Mouse (Mus musculus) mouse embryonic stem cell (cell line): Measurements from ENCODE around the gene Eps8.

ENCODE experiments used
- in situ Hi-C, 2 experiments: fragments of 300-500 bp; cut with MboI; formaldehyde crosslinking; loops; 1 replicate in 1 of 2; 3 replicates in 1 of 2; pipeline ENCODE4 v1.14.3; 2019 to 2020; ENCODE audit warnings: low sequenced_read_pairs in 2 of 2, low pct_unique_long_range_greater_than_20kb in 1 of 2, mixed read lengths in 1 of 2; ENCODE audit not compliant: unreplicated experiment in 1 of 2

The Eps8 gene

GRCm38 (mm10) chr6:137583056-137583455, 71.6 kb downstream of the Eps8 start:
- in situ Hi-C loops = no loop called here

DNA sequence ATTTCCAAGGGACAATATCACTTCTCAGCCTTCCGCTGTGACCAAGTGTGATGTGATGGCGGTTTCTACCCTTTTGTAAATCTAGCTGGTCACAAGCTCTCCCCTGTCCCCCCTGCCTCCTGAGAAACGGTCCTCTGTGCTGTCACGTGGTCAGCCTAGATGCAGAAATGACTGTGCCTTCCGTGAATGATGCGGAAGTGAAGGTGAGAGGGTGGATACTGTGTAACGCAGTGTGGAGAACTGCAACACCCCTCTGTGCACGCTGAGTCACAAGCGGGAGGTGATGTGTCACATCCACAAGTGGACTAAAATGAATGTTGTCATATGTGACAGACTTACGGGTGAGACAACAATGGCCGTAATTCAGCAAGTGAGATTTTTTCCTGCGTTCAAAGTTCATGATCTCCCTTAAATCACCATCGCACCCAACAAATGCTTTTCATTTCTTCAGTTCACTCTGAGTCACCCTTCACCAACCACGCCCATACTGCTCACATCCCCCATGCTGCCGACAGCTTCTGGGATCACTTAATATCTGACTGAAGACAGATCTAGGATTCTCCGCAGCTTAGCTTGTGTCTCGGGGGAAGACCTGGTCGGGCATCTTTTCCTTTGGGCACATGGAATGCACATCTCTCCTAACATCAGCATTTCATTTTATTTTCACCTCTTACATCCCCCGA, 72.3 kb downstream of the Eps8 start:
- in situ Hi-C loops = no loop called here

- in situ Hi-C loops = no loop called here
These were observed 73.2 kb downstream of the Eps8 start for GRCm38 (mm10) chr6:137581331-137582010.

DNA sequence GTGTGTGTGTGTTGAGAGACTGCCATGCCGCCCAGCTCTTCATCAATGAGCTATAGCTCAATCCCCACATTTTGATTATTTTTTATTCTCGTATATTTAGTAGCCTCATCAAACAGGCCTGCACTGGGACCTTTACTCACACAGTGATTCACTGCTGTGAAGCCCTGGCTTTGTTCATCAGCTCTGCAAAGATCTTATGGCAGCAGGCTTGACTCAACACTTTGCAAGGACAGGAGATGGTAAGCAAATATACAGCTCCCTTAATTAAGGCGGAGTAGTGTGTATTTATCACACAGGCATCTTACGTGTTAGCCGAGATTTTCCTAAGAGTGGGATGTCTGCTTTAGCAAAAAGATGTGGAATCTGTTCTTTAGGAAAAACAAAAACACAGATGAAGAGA, 74.2 kb downstream of the Eps8 start:
- in situ Hi-C loops = no loop called here

DNA sequence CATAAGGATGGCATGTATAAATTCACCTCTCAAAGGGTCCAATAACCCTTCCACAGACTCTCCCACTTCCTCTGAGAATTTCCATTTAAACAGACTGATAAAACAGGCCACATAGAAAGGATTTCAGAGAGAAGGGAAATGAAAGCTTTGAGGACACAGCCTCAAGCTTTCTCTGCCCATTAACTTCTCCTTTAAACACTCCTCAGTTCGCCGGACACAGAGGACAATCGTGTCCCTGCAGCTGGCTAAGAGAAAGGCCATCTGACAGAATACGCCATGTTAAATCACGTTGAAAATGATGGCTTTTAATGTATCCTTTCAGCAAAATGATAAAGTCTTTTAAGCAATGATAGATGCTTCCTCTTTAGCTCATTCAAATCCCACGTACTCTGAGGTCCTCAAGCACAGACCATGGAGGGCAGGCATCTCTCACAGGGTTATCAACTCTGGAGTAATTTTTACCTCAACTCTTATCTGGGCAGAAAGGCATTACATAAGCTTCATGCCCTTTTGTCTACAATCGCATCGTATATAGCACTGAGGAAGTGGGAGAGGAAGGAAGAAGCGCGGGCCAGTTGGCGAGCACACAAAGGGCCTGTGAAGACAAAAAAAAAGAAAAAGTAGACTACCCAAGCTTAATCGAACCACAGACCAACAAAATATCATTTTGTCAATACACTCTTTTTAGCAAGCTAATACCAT, 77.9 kb downstream of the Eps8 start:
- in situ Hi-C loops = no loop called here

GRCm38 (mm10) chr6:137576091-137576490, 78.6 kb downstream of the Eps8 start:
- in situ Hi-C loops = no loop called here

DNA sequence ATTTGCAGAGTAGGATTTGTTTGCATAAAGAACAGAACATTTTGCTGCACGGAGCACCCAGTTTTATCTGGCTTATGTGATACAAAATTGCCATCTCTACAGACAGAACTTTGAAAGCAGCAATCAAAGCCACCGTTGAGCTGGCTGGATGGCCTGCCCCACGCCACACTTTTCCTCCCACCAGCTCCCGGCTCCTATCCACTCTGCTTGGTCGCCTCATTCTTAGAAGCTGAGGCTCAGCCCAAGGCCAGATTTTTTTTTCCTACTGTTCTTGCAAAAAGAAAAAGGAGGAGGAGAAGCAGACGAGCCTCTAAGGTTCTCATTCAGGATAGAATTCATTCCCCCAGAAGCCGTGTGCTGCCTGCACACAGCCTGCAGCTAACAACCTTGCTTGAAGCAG, 80.8 kb downstream of the Eps8 start:
- in situ Hi-C loops = no loop called here

DNA sequence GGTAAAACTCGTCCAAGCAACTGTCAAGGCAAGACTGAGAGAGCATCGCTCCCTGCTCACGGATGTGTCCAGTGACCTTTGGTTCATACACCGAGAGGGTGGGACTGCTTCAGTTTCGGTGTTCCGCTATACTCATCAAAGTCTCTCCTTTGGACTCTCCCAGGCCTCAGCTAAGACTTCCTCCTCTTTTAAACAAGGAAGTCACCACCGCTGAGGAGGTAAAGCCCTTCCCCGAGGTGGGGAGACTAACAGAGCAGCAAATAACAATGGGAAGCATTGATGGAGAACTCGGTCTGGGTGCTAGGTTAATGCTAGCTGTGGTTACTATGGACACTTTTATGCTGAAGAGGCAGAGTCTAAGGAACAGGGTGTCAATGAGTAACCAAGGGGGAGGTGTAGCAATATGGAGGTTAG, 84.0 kb downstream of the Eps8 start:
- in situ Hi-C loops = no loop called here

GRCm38 (mm10) chr6:137570019-137570418, 84.7 kb downstream of the Eps8 start:
- in situ Hi-C loops = no loop called here

DNA sequence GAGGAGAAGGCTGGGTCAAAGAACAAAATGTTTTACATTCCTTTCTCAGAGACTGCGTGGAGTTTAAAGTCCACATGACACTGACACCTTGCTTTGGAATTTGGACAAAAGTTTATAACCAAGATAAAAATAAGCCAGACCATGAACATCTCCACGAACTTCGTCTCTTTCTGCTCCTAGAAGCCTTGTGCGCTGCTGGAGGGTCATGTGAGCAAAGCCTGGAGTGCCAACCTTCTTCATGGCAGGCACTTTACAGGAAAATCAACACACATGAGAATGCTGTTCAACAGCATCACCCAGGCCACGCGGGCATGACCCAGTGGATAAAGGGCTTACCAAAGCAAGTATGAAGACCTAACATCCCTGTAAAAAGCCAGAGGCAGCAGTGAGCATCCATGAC, 85.6 kb downstream of the Eps8 start:
- in situ Hi-C loops = no loop called here

DNA sequence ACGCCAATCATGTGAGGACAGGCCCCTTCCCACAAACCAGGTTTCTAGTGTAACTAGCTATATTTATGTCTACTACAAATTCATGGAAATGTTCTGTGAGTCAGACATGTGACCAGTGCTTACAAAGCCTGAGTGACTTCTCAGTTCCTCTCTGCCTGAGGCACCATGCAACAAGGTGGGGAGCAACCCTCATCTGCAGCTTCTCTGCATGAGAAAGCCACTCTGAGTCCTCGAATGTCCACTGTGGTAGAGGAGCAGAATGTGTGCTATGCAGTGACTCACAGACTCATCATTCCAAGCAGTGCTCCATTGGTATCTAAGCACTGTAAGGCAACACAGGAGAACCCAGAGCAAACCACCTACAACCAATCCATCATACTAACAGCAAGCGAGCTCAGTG, 88.8 kb downstream of the Eps8 start:
- in situ Hi-C loops = no loop called here

DNA sequence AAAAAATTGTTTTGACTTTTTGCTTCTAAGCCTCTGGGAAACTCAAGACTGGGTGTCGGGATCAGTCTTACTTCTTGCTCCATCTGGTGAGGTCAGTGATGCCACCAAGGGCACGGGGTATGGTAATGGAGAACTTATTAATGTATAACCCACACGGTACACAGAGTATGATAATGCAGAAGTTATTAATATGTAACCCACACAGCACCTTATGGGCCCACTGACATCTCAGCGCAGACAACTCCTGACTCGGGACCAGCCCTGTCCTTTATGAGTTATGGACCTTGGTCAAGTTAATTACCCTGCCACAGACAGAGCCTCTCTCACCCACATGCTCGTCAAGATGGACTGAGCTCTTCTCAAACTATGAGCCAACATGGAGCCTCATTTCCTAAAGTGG, 89.2 kb downstream of the Eps8 start:
- in situ Hi-C loops = no loop called here

DNA sequence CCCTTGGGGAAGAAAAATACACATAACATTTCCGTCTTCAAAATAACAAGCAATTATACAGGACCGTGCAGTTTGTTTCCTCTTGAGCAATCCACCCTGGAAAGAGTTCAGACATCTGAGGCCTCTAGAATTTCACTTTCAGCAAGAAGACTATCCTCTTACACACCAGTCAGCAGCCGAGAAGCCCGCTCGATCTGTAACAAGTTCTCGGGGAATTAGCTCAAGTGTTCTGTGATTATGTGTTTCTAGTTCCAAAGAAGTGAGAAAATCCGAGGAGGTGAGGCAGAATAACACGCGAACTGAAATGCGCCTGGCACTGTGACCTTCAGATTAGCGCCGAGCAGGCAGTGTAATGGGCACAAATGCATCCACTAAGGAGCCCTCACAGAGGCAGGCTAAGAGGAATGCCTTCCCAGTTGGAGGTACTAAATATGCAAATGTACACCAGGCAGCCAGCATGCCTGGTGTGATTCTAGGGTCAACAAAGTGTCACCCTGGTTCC, 94.3 kb downstream of the Eps8 start:
- in situ Hi-C loops = no loop called here

- in situ Hi-C loops = no loop called here
These were observed 95.8 kb downstream of the Eps8 start for GRCm38 (mm10) chr6:137558840-137559239.

GRCm38 (mm10) chr6:137557671-137558070, 97.0 kb downstream of the Eps8 start:
- in situ Hi-C loops = no loop called here

DNA sequence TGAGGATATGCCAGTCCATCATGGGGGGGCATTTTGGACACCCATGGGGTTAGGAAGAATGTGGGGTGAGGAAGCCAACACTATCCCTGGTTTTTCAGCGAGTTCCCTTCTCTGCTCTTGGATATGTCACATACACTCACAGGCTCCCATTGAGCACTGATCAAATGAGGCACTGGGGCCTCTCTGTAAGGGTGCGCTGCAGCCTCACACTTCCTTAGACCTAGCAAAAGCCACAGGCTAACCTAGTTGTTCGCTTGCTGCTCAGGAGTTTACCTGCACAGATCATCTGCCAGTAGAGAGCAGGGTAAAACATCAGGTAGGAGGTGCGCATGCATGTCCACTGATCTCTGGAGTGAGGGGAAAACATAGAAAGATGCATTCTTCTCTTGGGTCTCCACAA, 97.5 kb downstream of the Eps8 start:
- in situ Hi-C loops = no loop called here

GRCm38 (mm10) chr6:137556636-137557035, 98.0 kb downstream of the Eps8 start:
- in situ Hi-C loops = no loop called here

DNA sequence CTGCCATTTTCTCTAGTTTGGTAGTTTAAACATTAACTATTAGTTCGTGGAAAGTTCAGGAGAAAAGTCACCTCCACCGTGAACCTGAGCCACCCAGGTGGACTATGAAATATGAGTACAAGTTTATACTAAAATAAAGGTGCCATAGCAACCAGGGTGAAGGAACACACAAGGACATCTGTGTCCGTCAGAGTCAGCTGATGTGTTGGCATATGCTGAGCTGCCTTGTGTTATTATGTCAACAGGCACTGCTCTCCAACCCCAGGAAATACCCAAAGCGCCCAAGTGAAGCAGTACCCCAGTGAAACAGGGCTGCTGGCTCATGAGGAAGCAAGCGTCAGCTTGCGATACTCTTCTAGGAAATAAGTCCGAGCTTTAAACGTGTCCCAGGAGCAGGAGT, 104.5 kb downstream of the Eps8 start:
- in situ Hi-C loops = no loop called here

DNA sequence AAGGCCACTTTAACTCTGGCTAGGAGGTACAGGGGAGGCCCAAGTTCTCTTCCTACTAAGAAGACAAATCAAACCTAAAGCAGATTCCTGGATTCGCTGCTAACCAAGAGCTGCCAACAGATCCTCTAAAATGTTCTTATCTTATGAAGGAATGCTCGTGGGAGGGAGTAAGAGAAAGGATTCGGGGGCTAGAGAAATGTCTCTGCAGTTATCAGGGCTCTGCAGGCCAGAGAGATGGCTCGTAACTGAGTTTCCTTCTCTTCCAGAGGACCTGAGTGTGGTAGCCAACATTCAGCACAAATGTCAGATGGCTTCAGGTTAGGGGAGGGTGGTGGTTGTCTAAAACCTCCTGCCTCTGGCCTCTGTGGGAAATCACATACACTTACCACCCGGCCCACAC, 106.1 kb downstream of the Eps8 start:
- in situ Hi-C loops = no loop called here

- in situ Hi-C loops = no loop called here
These were observed 107.1 kb downstream of the Eps8 start for GRCm38 (mm10) chr6:137547555-137547954.
